Comparison of ENCODE assay signal across 8 mouse cellular contexts in genomic region chr2:32395484-32395945, GRCm38 (mm10). TPM values are rescaled to one million over a fixed set of nuclear protein-coding genes. Genes with fewer than 3 reads are reported as not detected.
DNase-seq lines count a peak whose midpoint lies in the region; ATAC-seq and TF ChIP-seq lines count a peak whose summit lies in the region.

Ptges2 (plus strand) TSS chr2:32395896.

- peak; percentile 47 for TF ChIP-seq POLR2A in testis, adult 2 months (IDR thresholded peaks at IDR 0.05; ENCODE audit: control insufficient read depth, low read depth, low read length)

- peak within 1 kb of the TSS; percentile 80 for H3K4me3 ChIP-seq in forebrain, embryonic 10.5 days
- peak within 1 kb of the TSS; percentile 79 for H3K4me3 ChIP-seq in heart, embryonic 15.5 days
- peak within 1 kb of the TSS; percentile 74 to 83 for H3K4me3 ChIP-seq in liver, embryonic 14.5 days (ENCODE audit: insufficient read depth in 1 of 2, low read depth in 2 of 2, low read length in 2 of 2)
- H3K4me3 ChIP-seq in neural tube, embryonic 11.5 days (ENCODE audit: low read depth, low read length) = peak within 1 kb of the TSS; percentile 71
- peak within 1 kb of the TSS; percentile 91 for H3K4me3 ChIP-seq in testis, adult 2 months (ENCODE audit: control insufficient read depth, low read depth, low read length)

- H3K9ac ChIP-seq in heart, embryonic 15.5 days = peak within 1 kb of the TSS; percentile 92
- H3K9ac ChIP-seq in liver, embryonic 14.5 days (replicated peaks) = peak within 1 kb of the TSS; percentile 69
- peak within 1 kb of the TSS; percentile 64 for H3K9ac ChIP-seq in neural tube, embryonic 11.5 days (ENCODE audit: low read length)

- TF ChIP-seq EP300 in liver, embryonic 14.5 days (IDR thresholded peaks at IDR 0.05; ENCODE audit: low read depth) = no peak

- H3K36me3 ChIP-seq in forebrain, embryonic 10.5 days (replicated peaks) = peaks cover 23% of the 10 kb centered on the region
- H3K36me3 ChIP-seq in heart, embryonic 15.5 days = peaks cover 10% of the 10 kb centered on the region; the same call in 1 of the 2 replicates
- no peaks in the 10 kb centered on the region for H3K36me3 ChIP-seq in liver, embryonic 14.5 days (replicated peaks; ENCODE audit: control insufficient read depth, insufficient read depth, low read depth)
- peaks cover 2% of the 10 kb centered on the region for H3K36me3 ChIP-seq in neural tube, embryonic 11.5 days (ENCODE audit: control insufficient read depth, insufficient read depth, low read length)
- H3K36me3 ChIP-seq in testis, adult 2 months (ENCODE audit: control insufficient read depth, insufficient read depth, low read length) = no peaks in the 10 kb centered on the region

- H3K27ac ChIP-seq in forebrain, embryonic 10.5 days = peak within 1 kb of the TSS; percentile 90
- peak within 1 kb of the TSS; percentile 94 for H3K27ac ChIP-seq in heart, embryonic 15.5 days
- peak within 1 kb of the TSS; percentile 65 for H3K27ac ChIP-seq in liver, embryonic 14.5 days
- peak within 1 kb of the TSS; percentile 75 for H3K27ac ChIP-seq in neural tube, embryonic 11.5 days (ENCODE audit: low read depth, low read length)
- H3K27ac ChIP-seq in testis, adult 2 months (ENCODE audit: control insufficient read depth, insufficient read depth, low read depth, low read length) = peak within 1 kb of the TSS; percentile 94

- peak within 1 kb of the TSS; percentile 96 for H3K4me2 ChIP-seq in heart, embryonic 15.5 days
- H3K4me2 ChIP-seq in liver, embryonic 14.5 days (ENCODE audit: low read depth) = peak within 1 kb of the TSS; percentile 98
- H3K4me2 ChIP-seq in neural tube, embryonic 11.5 days (ENCODE audit: low read depth) = peak within 1 kb of the TSS; percentile 90

- peak; percentile 84 to 92 for DNase-seq in CD8-positive naive resting alpha-beta T cell, adult 2 months (ENCODE audit: low read depth in 2 of 2, low spot score in 2 of 2)
- DNase-seq in c-Kit-negative CD71-positive TER-119-positive erythroid progenitor cells, embryonic 14.5 days (ENCODE audit: low read depth, low spot score) = peak; percentile 86
- DNase-seq in forebrain, embryonic 10.5 days (ENCODE audit: extremely low spot score, low spot score) = peak; percentile 91
- peak; percentile 92 to 94 for DNase-seq in kidney, postnatal 25 days
- peak; percentile 80 to 89 (median 82) for DNase-seq in liver, embryonic 14.5 days (ENCODE audit: low read depth in 3 of 3, low spot score in 3 of 3)
- peak; percentile 93 for DNase-seq in neural tube, embryonic 11.5 days (ENCODE audit: low spot score)

- H3K27me3 ChIP-seq in forebrain, embryonic 10.5 days (ENCODE audit: poor library complexity, severe bottlenecking) = no peaks in the 10 kb centered on the region
- no peaks in the 10 kb centered on the region for H3K27me3 ChIP-seq in heart, embryonic 15.5 days
- no peaks in the 10 kb centered on the region for H3K27me3 ChIP-seq in liver, embryonic 14.5 days (ENCODE audit: control insufficient read depth, insufficient read depth, low read length)
- H3K27me3 ChIP-seq in neural tube, embryonic 11.5 days (ENCODE audit: control insufficient read depth, insufficient read depth, low read length) = no peaks in the 10 kb centered on the region
- H3K27me3 ChIP-seq in testis, adult 2 months (ENCODE audit: control insufficient read depth, insufficient read depth, low read length) = no peaks in the 10 kb centered on the region

- peaks cover 36% of the 10 kb centered on the region for H3K4me1 ChIP-seq in forebrain, embryonic 10.5 days
- peaks cover 29% of the 10 kb centered on the region for H3K4me1 ChIP-seq in heart, embryonic 15.5 days (replicated peaks)
- peaks cover 5 to 10% of the 10 kb centered on the region in 2 experiments for H3K4me1 ChIP-seq in liver, embryonic 14.5 days (replicated peaks; ENCODE audit: control insufficient read depth in 2 of 2, insufficient read depth in 2 of 2, low read length in 1 of 2)
- H3K4me1 ChIP-seq in neural tube, embryonic 11.5 days (ENCODE audit: control insufficient read depth, insufficient read depth, low read length) = peaks cover 6% of the 10 kb centered on the region
- peaks cover 26% of the 10 kb centered on the region for H3K4me1 ChIP-seq in testis, adult 2 months (ENCODE audit: control insufficient read depth, insufficient read depth, low read length)

- peaks cover 4% of the 10 kb centered on the region; the same call in 1 of the 2 replicates for H3K9me3 ChIP-seq in forebrain, embryonic 10.5 days
- H3K9me3 ChIP-seq in heart, embryonic 15.5 days (replicated peaks) = no peaks in the 10 kb centered on the region
- H3K9me3 ChIP-seq in liver, embryonic 14.5 days (ENCODE audit: control insufficient read depth, low read length) = no peaks in the 10 kb centered on the region
- H3K9me3 ChIP-seq in neural tube, embryonic 11.5 days (ENCODE audit: control insufficient read depth, low read length) = no peaks in the 10 kb centered on the region

- ATAC-seq in heart, embryonic 15.5 days (replicated peaks; ENCODE audit: insufficient number of reproducible peaks, insufficient read depth, low FRiP score, low read depth) = peak; percentile 89
- ATAC-seq in liver, embryonic 14.5 days (ENCODE audit: insufficient read depth) = peak; percentile 88
- peak; percentile 88 for ATAC-seq in neural tube, embryonic 11.5 days (ENCODE audit: insufficient read depth, low FRiP score, low TSS enrichment)

- under 1% methylated on average over 31 of the region's 31 CpGs for WGBS in forebrain, embryonic 10.5 days
- WGBS in heart, embryonic 15.5 days = under 1% methylated on average over 31 of the region's 31 CpGs
- WGBS in liver, embryonic 14.5 days (ENCODE audit: insufficient replicate concordance) = under 1% methylated on average over 31 of the region's 31 CpGs
- under 1% methylated on average over 31 of the region's 31 CpGs for WGBS in neural tube, embryonic 11.5 days

- TF ChIP-seq CTCF in liver, embryonic 14.5 days (IDR thresholded peaks at IDR 0.05; ENCODE audit: low read depth) = no peak
- TF ChIP-seq CTCF in testis, adult 2 months (IDR thresholded peaks at IDR 0.05; ENCODE audit: control insufficient read depth, insufficient read depth, insufficient replicate concordance, low read depth, low read length) = no peak

RNA-seq across cellular contexts. Expression of gene Ptges2, which starts in this region (rescaled TPM):
- 23.8 and 26.4 TPM in 2 replicates for polyA plus RNA-seq in forebrain, embryonic 10.5 days (2016; fragmentation: Nextera tagmentation; extraction: Ambion mirVana)
- 38.2 and 41.8 TPM in 2 replicates for polyA plus RNA-seq in heart, embryonic 15.5 days (2015; fragmentation: Nextera tagmentation; extraction: Ambion mirVana)
- polyA plus RNA-seq in liver, embryonic 14.5 days (2012; rRNA removed) = 7.9 and 11.6 TPM in 2 replicates
- 11.4 and 14.0 TPM in 2 replicates for polyA plus RNA-seq in liver, embryonic 14.5 days (2014; fragmentation: Nextera tagmentation; extraction: Ambion mirVana)
- polyA plus RNA-seq in neural tube, embryonic 11.5 days (2014; fragmentation: Nextera tagmentation; extraction: Ambion mirVana) = 25.6 and 33.6 TPM in 2 replicates
- polyA plus RNA-seq in testis, adult 2 months (2012; rRNA removed) = 7.5 and 7.6 TPM in 2 replicates

Comparison
In these comparisons a context has a peak if more than half of its experiments do, and no peak if none do; other contexts are left out.
1. Peak in every context shown above with its lines: DNase-seq, ATAC-seq, H3K4me3 ChIP-seq and H3K27ac ChIP-seq.